Mouse (Mus musculus) neural tube, embryonic 14.5 days (tissue): ENCODE measurements around the gene Trpm8. TPM values are rescaled to one million over a fixed set of nuclear protein-coding genes. Genes with fewer than 3 reads are reported as not detected.

ENCODE experiments used
- ATAC-seq: fragments of 200-750 bp; cut with Nextera tagmentation; 2 replicates; pipeline ENCODE4 v1.8.0; 2017; ENCODE audit warnings: low read depth, mild to moderate bottlenecking, moderate TSS enrichment, moderate library complexity
- H3K27ac ChIP-seq: fragments of 300-500 bp; sonication (generic); 2 replicates; pipeline ENCODE4 v1.5.1; 2014; ENCODE audit warnings: low read depth, mild to moderate bottlenecking, control low read depth, low read length, moderate library complexity, mixed read lengths
- H3K27me3 ChIP-seq: fragments of 300-500 bp; sonication (generic); 2 replicates; pipeline ENCODE4 v1.6.1; 2014; ENCODE audit warnings: low read length; ENCODE audit not compliant: control insufficient read depth, insufficient read depth
- H3K36me3 ChIP-seq: fragments of 300-500 bp; sonication (generic); 2 replicates; pipeline ENCODE4 v1.6.1; 2014; ENCODE audit warnings: low read length, mixed read lengths; ENCODE audit not compliant: control insufficient read depth, insufficient read depth
- H3K4me1 ChIP-seq: fragments of 300-500 bp; sonication (generic); 2 replicates; pipeline ENCODE4 v1.6.1; 2014; ENCODE audit warnings: low read length; ENCODE audit not compliant: control insufficient read depth, insufficient read depth
- H3K4me2 ChIP-seq: fragments of 300-500 bp; sonication (generic); 2 replicates; pipeline ENCODE4 v1.6.1; 2014; ENCODE audit warnings: mild to moderate bottlenecking, low read depth, low read length, control low read depth
- H3K4me3 ChIP-seq: fragments of 300-500 bp; sonication (generic); 2 replicates; pipeline ENCODE4 v1.5.1; 2014; ENCODE audit warnings: low read depth, low read length, control low read depth, mixed read lengths
- H3K9ac ChIP-seq: fragments of 300-500 bp; sonication (generic); replicated peaks from 2 replicates; pipeline ENCODE4 v1.6.1; 2014; ENCODE audit warnings: low read depth, mild to moderate bottlenecking, control low read depth, low read length, mixed read lengths
- H3K9me3 ChIP-seq: fragments of 300-500 bp; sonication (generic); 2 replicates; pipeline ENCODE4 v1.6.1; 2016; ENCODE audit warnings: low read length; ENCODE audit not compliant: control insufficient read depth
- WGBS: fragments of 180-500 bp; shearing (Covaris S2); extraction: QIAGEN DNeasy Blood & Tissue Kit; methylation state at CpG from one replicate; pipeline ENCODE4 v1.1.7; 2014; 5-methylcytosine and 5-hydroxymethylcytosine counted together
- polyA plus RNA-seq: library from polyadenylated mRNA; unstranded; fragments of >200 nt; fragmentation: Nextera tagmentation; extraction: Ambion mirVana; gene quantifications from 2 replicates; pipeline ENCODE4 v1.2.1, GENCODE M21; 2014

Trpm8 gene
- polyA plus RNA-seq, 1 experiment from 2014 or later = 0.07 TPM

GRCm38 (mm10) chr1:88427987-88428741 lies 150.7 kb downstream of the Trpm8 start:
- H3K27ac ChIP-seq = no peak overlapping the region
- H3K4me1 ChIP-seq = no peaks in the 10 kb centered on the region
- no peak for ATAC-seq
- H3K9ac ChIP-seq = no peak overlapping the region
- no peak overlapping the region for H3K4me3 ChIP-seq
- no peaks in the 10 kb centered on the region for H3K9me3 ChIP-seq
- 82% methylated on average over 11 of the region's 11 CpGs for WGBS
- H3K4me2 ChIP-seq = no peak overlapping the region
- no peaks in the 10 kb centered on the region for H3K27me3 ChIP-seq
- no peaks in the 10 kb centered on the region for H3K36me3 ChIP-seq

- no peak overlapping the region for H3K4me3 ChIP-seq
- WGBS = 0% methylated on average over 1 of the region's 1 CpGs
- no peaks in the 10 kb centered on the region for H3K9me3 ChIP-seq
- H3K4me2 ChIP-seq = no peak overlapping the region
- H3K27ac ChIP-seq = no peak overlapping the region
- no peak; the same call in 1 of the 2 replicates for ATAC-seq
- H3K36me3 ChIP-seq = no peaks in the 10 kb centered on the region
- H3K4me1 ChIP-seq = no peaks in the 10 kb centered on the region
- H3K27me3 ChIP-seq = no peaks in the 10 kb centered on the region
- no peak overlapping the region for H3K9ac ChIP-seq
Observed at GRCm38 (mm10) chr1:88429413-88429812, 152.0 kb downstream of the Trpm8 start.

- Histone ChIP-seq H3K27ac (no peak overlapping the region), H3K9ac (no peak overlapping the region), H3K36me3 (no peaks in the 10 kb centered on the region), H3K4me1 (no peaks in the 10 kb centered on the region), H3K9me3 (no peaks in the 10 kb centered on the region), H3K4me2 (no peak overlapping the region), H3K27me3 (no peaks in the 10 kb centered on the region), H3K4me3 (no peak overlapping the region)
- ATAC-seq = no peak
- WGBS = 85% methylated on average over 4 of the region's 4 CpGs
Observed at GRCm38 (mm10) chr1:88431262-88431661, 153.8 kb downstream of the Trpm8 start.

GRCm38 (mm10) chr1:88432601-88433000 lies 155.1 kb downstream of the Trpm8 start:
- Histone ChIP-seq H3K4me2 (no peak overlapping the region), H3K9me3 (no peaks in the 10 kb centered on the region), H3K27me3 (no peaks in the 10 kb centered on the region), H3K9ac (no peak overlapping the region), H3K27ac (no peak overlapping the region), H3K4me1 (no peaks in the 10 kb centered on the region), H3K4me3 (no peak overlapping the region), H3K36me3 (no peaks in the 10 kb centered on the region)
- no peak for ATAC-seq
- 39% methylated on average over 3 of the region's 3 CpGs for WGBS

- Histone ChIP-seq H3K9me3 (no peaks in the 10 kb centered on the region), H3K27ac (no peak overlapping the region), H3K27me3 (no peaks in the 10 kb centered on the region), H3K4me1 (no peaks in the 10 kb centered on the region), H3K4me2 (no peak overlapping the region), H3K4me3 (no peak overlapping the region), H3K9ac (no peak overlapping the region), H3K36me3 (no peaks in the 10 kb centered on the region)
- 81% methylated on average over 6 of the region's 6 CpGs for WGBS
- ATAC-seq = no peak
Observed at GRCm38 (mm10) chr1:88433096-88433883, 155.8 kb downstream of the Trpm8 start.

- Histone ChIP-seq H3K4me1 (no peaks in the 10 kb centered on the region), H3K27me3 (no peaks in the 10 kb centered on the region), H3K36me3 (no peaks in the 10 kb centered on the region), H3K9me3 (no peaks in the 10 kb centered on the region), H3K27ac (no peak overlapping the region), H3K9ac (no peak overlapping the region), H3K4me3 (no peak overlapping the region), H3K4me2 (no peak overlapping the region)
- no peak for ATAC-seq
- WGBS = 65% methylated on average over 4 of the region's 4 CpGs
Observed at GRCm38 (mm10) chr1:88434057-88434456, 156.6 kb downstream of the Trpm8 start.

- no peak overlapping the region for H3K4me3 ChIP-seq
- H3K27ac ChIP-seq = no peak overlapping the region
- H3K4me2 ChIP-seq = no peak overlapping the region
- ATAC-seq = no peak
- no peaks in the 10 kb centered on the region for H3K27me3 ChIP-seq
- no peaks in the 10 kb centered on the region for H3K36me3 ChIP-seq
- no peaks in the 10 kb centered on the region for H3K9me3 ChIP-seq
- H3K4me1 ChIP-seq = no peaks in the 10 kb centered on the region
- H3K9ac ChIP-seq = no peak overlapping the region
- WGBS = 81% methylated on average over 9 of the region's 9 CpGs
Observed at GRCm38 (mm10) chr1:88437206-88438126, 160.0 kb downstream of the Trpm8 start.
